Mouse (Mus musculus): Measurements from ENCODE around the gene Tle3. TPM values are rescaled to one million over a fixed set of nuclear protein-coding genes. Genes with fewer than 3 reads are reported as not detected.

Gene Tle3
- total RNA-seq, 2 experiments from 2014 or later, result 12.5 to 14.2 TPM

- no peak for DNase-seq
- intact Hi-C loops (cut with DNase I; ENCODE audit: low total_unique reads), result no loop called here
Observed at GRCm38 (mm10) chr9:61388689-61389403, 16.7 kb downstream of the Tle3 start.

DNA sequence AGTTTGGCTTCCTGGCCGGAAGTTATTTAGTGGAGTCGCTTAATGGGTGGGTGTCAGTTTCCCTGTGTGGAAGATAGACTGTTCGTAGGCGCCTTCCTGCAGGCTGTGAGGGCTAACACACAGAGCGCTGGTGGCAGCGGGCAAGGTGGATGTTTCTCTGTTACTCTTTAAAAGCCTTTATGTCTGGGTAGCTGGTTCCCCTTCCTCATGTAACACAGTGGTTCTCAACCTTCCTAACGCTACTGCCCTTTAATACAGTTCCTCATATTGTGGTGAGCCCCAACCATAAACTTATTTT lies 17.2 kb downstream of the Tle3 start:
- intact Hi-C loops (cut with DNase I; ENCODE audit: low total_unique reads), result no loop called here
- DNase-seq, result no peak

- intact Hi-C loops (cut with DNase I; ENCODE audit: low total_unique reads), result no loop called here
- no peak for DNase-seq
Observed at GRCm38 (mm10) chr9:61391570-61392337, 19.6 kb downstream of the Tle3 start.

DNA sequence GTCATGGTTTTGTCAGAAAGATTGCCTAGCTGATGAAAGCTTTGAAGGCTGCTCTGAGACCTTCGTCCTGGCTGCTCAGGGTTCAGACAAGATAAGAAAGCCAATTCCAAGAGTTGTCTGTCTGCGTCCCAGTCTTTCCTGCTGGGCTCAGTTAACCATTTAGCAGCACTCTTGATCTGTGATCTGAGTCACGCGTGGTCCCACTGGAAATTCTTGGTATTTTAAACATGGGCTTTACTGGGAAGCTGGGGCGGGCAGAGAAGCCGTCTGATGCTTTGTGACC lies 20.1 kb downstream of the Tle3 start:
- DNase-seq, result no peak
- intact Hi-C loops (cut with DNase I; ENCODE audit: low total_unique reads), result no loop called here

- DNase-seq, result no peak
- intact Hi-C loops (cut with DNase I; ENCODE audit: low total_unique reads), result no loop called here
Observed at GRCm38 (mm10) chr9:61393161-61393560, 21.0 kb downstream of the Tle3 start.

- DNase-seq, result no peak
- intact Hi-C loops (cut with DNase I; ENCODE audit: low total_unique reads), result no loop called here
Observed at GRCm38 (mm10) chr9:61393847-61394246, 21.7 kb downstream of the Tle3 start.

GRCm38 (mm10) chr9:61395071-61395470 lies 22.9 kb downstream of the Tle3 start:
- no peak for DNase-seq
- intact Hi-C loops (cut with DNase I; ENCODE audit: low total_unique reads), result no loop called here

DNA sequence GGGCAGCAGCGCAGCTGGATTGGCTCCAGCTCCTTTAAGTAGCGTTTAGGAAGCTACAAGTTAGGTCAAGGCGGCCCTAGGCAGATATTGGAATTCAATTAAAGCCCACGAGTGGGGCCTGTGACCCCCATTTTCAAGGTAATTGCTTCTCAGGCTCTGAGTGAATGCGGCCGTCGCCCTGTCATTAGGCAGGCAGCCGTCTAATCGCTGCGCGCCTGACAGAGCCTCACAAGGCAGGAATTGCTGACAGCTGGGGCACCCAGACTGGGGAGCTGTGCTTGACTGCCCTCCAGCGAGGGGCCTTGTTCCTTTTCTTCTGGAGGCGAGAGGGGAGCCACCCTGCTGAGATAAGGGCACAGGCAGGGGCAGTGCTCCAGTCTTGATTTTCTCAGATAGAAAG lies 24.3 kb downstream of the Tle3 start:
- intact Hi-C loops (cut with DNase I; ENCODE audit: low total_unique reads), result no loop called here
- DNase-seq, result no peak

DNA sequence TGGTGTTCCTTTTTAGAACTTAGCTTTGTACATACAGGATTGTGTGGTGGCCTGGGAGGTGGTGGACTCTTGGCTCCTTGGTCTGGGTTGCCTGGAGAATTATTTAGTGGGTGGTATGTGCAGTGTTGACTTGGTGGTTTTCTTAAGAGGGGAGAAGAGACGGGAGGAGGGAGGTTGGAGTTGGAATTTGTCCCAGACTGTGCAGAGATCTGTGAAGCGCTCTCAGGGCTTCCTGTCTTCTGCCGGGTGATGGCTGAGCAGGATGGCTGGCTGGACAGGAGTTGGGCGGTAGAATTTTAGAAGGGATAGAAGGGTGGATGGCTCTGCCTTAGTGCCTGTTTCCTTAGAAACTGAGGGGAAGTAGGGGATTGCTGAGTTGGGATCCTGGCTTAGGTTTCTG lies 25.0 kb downstream of the Tle3 start:
- no peak for DNase-seq
- intact Hi-C loops (cut with DNase I; ENCODE audit: low total_unique reads), result no loop called here

DNA sequence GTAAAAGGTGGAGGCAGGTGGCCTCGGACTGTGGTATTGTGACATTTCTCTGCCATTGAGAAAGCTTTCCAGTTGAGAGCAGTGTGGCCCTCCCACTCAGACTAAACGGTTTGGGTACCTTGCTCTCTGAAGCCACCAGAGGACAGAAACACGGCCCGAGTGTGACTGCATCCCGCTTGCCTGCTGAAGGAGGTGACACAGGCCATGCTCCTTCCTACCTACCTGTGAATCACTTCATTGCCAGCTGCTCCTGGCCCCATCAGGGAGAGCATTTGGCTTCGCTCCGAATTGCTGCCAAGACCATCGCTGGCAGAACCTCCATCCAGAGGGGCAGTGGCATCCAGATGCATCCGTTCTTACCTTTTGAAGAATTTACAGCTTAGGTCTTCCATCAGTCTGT lies 26.0 kb downstream of the Tle3 start:
- intact Hi-C loops (cut with DNase I; ENCODE audit: low total_unique reads), result no loop called here

DNA sequence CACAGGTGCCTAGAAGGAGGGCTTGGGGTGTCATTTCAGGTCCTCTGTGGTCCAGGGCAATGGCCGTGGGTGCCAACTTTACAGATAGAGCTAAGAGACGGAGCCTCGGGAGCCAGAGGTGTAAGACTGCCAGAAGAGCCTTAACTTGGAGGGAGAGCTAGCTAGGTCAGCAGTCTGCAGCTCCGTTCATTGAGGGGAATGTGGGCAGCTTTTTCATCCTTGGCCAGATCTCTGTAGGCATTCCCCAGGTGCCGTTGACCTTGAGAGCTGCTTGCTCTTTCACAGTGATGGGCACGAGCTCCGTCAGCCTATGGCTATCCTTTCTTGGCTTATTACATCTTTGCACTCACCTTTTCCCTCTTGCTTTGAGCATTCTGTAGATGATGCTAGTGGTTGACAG lies 28.0 kb downstream of the Tle3 start:
- intact Hi-C loops (cut with DNase I; ENCODE audit: low total_unique reads), result no loop called here
- DNase-seq, result no peak

More for the DNA sequence above, 26.0 kb downstream of the Tle3 start:
- no peak for DNase-seq

- intact Hi-C loops (cut with DNase I; ENCODE audit: low total_unique reads), result no loop called here
- peak; percentile 26 for DNase-seq
Observed at GRCm38 (mm10) chr9:61401664-61402063, 29.5 kb downstream of the Tle3 start.

- intact Hi-C loops (cut with DNase I; ENCODE audit: low total_unique reads), result no loop called here
- DNase-seq, result no peak
Observed at GRCm38 (mm10) chr9:61402268-61402667, 30.1 kb downstream of the Tle3 start.

GRCm38 (mm10) chr9:61402716-61403115 lies 30.6 kb downstream of the Tle3 start:
- intact Hi-C loops (cut with DNase I; ENCODE audit: low total_unique reads), result no loop called here
- DNase-seq, result no peak

DNA sequence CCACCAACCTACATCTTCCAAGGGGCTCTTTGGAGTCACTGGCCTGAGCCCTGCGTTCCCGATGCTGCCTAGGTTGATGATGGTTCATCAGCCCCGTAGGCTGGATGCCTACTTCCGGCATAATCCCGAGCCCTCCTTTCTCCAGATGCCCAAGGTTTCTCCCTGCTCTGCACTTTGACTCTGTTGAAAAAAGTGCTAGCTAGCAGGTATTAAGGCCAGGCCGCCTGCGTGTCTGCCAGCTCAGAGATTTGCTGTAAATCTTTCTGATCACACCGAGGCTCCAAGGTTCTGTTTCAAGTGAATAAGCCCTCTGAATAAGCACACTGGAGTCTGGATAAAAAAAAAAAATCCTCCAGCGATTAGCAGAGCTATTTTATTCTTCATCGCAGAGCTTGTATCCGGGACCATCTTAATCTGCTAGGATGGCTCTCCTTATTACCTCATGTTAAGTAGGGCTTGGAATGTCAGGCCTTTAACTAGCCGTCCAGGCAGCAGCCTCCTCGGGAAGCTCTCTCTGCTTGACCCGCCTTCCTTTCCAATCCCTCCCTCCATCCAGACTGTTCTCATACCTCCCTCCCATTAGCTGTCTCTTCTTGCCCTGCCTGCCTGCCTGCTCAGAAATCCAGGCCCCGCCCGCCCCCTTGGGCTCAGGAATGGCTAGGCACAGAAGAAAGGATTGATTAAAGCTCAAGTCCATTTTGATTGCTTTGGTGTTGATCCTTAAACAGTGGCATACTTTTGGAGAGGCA lies 31.9 kb downstream of the Tle3 start:
- DNase-seq, result no peak
- intact Hi-C loops (cut with DNase I; ENCODE audit: low total_unique reads), result no loop called here

GRCm38 (mm10) chr9:61404615-61404980 lies 32.4 kb downstream of the Tle3 start:
- DNase-seq, result no peak
- intact Hi-C loops (cut with DNase I; ENCODE audit: low total_unique reads), result no loop called here

DNA sequence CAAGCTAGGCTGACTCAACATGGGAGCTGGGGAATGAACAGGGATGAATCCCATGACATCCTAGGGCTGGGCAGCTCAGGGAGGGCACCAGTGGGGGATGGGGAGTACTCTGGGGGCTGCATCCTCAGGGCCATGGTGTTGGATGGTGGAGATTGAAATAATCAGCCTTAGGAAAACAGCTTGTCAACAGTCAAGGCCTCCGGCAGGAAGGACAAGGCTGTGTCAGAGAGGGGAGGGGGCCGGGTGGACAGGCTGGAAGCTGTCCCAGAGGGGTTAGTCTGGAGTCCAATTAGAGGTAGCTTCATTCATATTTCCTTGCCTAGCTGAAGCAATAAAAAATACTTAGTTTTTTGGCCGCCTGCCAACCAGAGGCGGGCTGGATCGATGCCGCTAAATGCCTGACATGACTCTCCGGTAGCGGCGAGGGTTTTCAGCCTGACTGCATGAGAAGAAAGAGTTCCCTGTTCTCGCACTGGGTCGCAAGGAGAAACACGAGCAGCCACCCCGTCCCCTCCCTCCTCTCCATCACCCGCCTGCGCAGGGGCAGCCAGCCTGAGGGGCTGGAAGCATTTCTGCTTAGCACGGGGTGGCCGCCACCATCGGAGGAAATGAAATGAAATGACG lies 32.9 kb downstream of the Tle3 start:
- intact Hi-C loops (cut with DNase I; ENCODE audit: low total_unique reads), result no loop called here

GRCm38 (mm10) chr9:61406343-61406742 lies 34.2 kb downstream of the Tle3 start:
- DNase-seq, result no peak
- intact Hi-C loops (cut with DNase I; ENCODE audit: low total_unique reads), result no loop called here

More for the DNA sequence above, 32.9 kb downstream of the Tle3 start:
- DNase-seq, result peak; percentile 52

DNA sequence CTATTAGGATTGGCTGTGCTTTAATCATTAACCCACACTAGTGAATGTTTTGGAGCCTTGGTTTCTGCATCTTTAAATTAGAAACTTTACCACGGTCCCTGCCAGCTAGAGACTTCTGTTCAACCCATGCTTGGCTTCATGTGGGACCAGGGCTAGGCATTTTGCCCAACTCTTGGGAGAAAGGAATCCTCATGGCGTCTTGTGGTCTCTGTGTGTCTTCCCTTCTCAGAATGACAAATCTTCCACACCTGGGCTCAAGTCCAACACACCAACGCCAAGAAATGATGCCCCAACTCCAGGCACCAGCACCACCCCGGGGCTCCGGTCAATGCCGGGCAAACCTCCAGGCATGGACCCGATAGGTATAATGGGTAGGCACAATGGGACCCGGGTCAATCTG lies 36.9 kb downstream of the Tle3 start:
- intact Hi-C loops (cut with DNase I; ENCODE audit: low total_unique reads), result no loop called here
- DNase-seq, result no peak

- DNase-seq, result no peak
- intact Hi-C loops (cut with DNase I; ENCODE audit: low total_unique reads), result no loop called here
Observed at GRCm38 (mm10) chr9:61413665-61414456, 41.7 kb downstream of the Tle3 start.
